Mouse (Mus musculus): ENCODE results near the gene Ubr1. TPM values are rescaled to one million over a fixed set of nuclear protein-coding genes. Genes with fewer than 3 reads are reported as not detected.

Gene Ubr1
- polyA plus RNA-seq, 1 experiment: 24.2 TPM

DNA sequence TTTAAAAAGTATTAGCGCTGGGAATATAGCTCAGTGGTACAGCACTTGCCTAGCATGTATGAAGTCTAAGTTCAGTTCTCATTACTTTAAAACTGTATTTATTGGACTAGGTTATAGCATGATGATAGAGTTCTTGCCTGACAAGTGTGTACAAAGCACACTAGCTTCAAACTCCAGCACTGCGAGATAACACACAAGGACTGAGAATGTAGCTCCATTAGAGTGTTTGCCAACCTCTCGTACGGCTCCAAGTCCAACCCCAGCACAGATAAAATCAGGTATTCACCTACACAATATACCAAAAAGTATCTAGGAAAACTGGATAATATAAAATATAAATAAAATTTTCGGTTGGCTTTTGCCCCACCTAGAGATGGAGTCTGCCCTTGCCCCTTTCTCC, 10.7 kb downstream of the Ubr1 start:
- WGBS: 90% methylated on average over 5 of the region's 5 CpGs
- no peak overlapping the region for H3K4me3 ChIP-seq (replicated peaks; ENCODE audit: insufficient read depth, low read depth, low read length)
- no peak overlapping the region for H3K27ac ChIP-seq (ENCODE audit: insufficient read depth, low read length)
- DNase-seq: no peak
- no peaks in the 10 kb centered on the region for H3K27me3 ChIP-seq (ENCODE audit: control insufficient read depth, insufficient read depth, low read length)
- no peaks in the 10 kb centered on the region for H3K4me1 ChIP-seq (ENCODE audit: control insufficient read depth, insufficient read depth, low read length)
- no peak for TF ChIP-seq POLR2A (IDR thresholded peaks at IDR 0.05; ENCODE audit: borderline replicate concordance, insufficient read depth, low read length)
- no peak for TF ChIP-seq CTCF (IDR thresholded peaks at IDR 0.05; ENCODE audit: borderline replicate concordance, insufficient read depth, low read depth, low read length)

DNA sequence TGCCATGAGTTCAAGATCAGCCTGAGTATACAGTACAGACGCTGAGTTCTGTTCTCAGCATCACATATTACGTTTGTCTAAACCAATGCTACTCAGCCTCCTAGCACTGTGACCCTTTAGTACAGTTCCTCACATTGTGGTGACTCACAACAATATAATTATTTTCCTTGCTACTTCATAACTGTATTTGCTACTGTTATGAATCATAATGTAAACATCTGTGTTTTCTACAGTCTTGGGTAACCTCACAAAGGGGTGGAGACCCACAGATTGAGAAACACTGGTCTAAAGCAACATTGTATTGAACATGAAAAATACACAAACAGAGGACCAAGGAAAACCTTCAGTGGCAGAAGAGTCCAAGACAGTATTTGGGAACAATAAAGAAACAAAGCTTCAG, 11.2 kb downstream of the Ubr1 start:
- TF ChIP-seq POLR2A (IDR thresholded peaks at IDR 0.05; ENCODE audit: borderline replicate concordance, insufficient read depth, low read length): no peak
- TF ChIP-seq CTCF (IDR thresholded peaks at IDR 0.05; ENCODE audit: borderline replicate concordance, insufficient read depth, low read depth, low read length): no peak
- H3K4me1 ChIP-seq (ENCODE audit: control insufficient read depth, insufficient read depth, low read length): no peaks in the 10 kb centered on the region
- no peaks in the 10 kb centered on the region for H3K27me3 ChIP-seq (ENCODE audit: control insufficient read depth, insufficient read depth, low read length)
- H3K4me3 ChIP-seq (replicated peaks; ENCODE audit: insufficient read depth, low read depth, low read length): no peak overlapping the region
- H3K27ac ChIP-seq (ENCODE audit: insufficient read depth, low read length): no peak overlapping the region
- no peak for DNase-seq
- 89% methylated on average over 2 of the region's 2 CpGs for WGBS

DNA sequence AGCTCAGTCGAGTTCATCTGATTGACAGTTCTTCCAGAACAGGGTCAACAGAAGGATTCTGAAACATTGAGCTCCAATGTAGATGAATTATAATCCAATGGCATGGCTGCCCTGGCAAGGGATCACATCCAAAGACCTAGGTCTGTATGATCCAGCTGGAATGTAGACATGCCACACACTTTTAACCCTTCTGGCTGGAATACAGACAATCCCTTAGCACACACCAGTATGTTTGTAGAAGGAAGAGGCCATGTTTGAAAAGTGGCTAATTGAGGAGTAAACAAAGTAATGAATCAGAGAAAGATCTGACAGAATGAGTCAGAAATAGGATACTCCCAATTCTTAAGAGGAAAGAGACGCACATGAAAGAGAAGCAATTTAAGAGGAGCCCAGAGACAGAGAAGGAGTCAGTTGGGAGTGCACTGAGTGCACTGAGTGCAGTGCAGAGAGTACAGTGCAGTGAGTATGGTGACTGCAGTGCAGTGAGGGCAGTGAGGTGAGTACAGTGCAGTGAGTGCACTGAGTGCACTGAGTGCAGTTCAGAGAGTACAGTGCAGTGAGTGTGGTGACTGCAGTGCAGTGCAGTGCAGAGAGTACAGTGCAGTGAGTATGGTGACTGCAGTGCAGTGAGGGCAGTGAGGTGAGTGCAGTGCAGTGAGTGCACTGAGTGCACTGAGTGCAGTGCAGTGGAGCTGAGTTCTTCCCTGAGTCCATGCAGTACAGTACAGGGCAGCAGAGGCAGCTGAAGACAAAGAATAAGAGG, 18.2 kb downstream of the Ubr1 start:
- 78% methylated on average over 2 of the region's 2 CpGs for WGBS
- no peak overlapping the region for H3K4me3 ChIP-seq (replicated peaks; ENCODE audit: insufficient read depth, low read depth, low read length)

DNA sequence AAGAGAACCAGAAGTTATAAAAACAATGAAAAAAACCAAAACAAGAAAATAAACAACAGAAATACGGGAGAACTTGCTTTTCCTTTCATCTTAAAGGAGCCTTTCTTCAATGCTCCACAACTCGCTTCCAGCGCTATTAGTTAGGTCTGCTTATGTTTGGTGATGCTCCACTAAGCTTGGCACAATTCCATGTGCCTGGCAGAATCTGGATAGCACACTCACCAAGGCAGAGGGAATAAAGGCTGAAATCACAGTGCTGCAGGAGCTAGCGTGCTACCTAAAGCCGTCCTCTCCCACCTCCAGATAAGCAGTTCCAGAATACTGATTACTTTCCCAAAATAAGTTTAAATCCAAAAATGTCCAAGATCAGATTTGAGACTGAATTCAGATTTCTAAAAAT, 19.3 kb downstream of the Ubr1 start:
- no peaks in the 10 kb centered on the region for H3K27me3 ChIP-seq (ENCODE audit: control insufficient read depth, insufficient read depth, low read length)
- H3K4me1 ChIP-seq (ENCODE audit: control insufficient read depth, insufficient read depth, low read length): no peaks in the 10 kb centered on the region; the same call in 1 of the 2 replicates
- H3K27ac ChIP-seq (ENCODE audit: insufficient read depth, low read length): no peak overlapping the region
- TF ChIP-seq POLR2A (IDR thresholded peaks at IDR 0.05; ENCODE audit: borderline replicate concordance, insufficient read depth, low read length) (no peak), CTCF (IDR thresholded peaks at IDR 0.05; ENCODE audit: borderline replicate concordance, insufficient read depth, low read depth, low read length) (no peak)
- WGBS: 17% methylated on average over 5 of the region's 5 CpGs
- peak; percentile 60 to 79 for DNase-seq
- no peak overlapping the region for H3K4me3 ChIP-seq (replicated peaks; ENCODE audit: insufficient read depth, low read depth, low read length)

More for the DNA sequence above, 18.2 kb downstream of the Ubr1 start:
- Histone ChIP-seq H3K27ac (ENCODE audit: insufficient read depth, low read length) (no peak overlapping the region; the same call in 1 of the 2 replicates), H3K27me3 (ENCODE audit: control insufficient read depth, insufficient read depth, low read length) (no peaks in the 10 kb centered on the region), H3K4me1 (ENCODE audit: control insufficient read depth, insufficient read depth, low read length) (no peaks in the 10 kb centered on the region; the same call in 1 of the 2 replicates)
- DNase-seq: no peak
- TF ChIP-seq POLR2A (IDR thresholded peaks at IDR 0.05; ENCODE audit: borderline replicate concordance, insufficient read depth, low read length) (no peak), CTCF (IDR thresholded peaks at IDR 0.05; ENCODE audit: borderline replicate concordance, insufficient read depth, low read depth, low read length) (no peak)

DNA sequence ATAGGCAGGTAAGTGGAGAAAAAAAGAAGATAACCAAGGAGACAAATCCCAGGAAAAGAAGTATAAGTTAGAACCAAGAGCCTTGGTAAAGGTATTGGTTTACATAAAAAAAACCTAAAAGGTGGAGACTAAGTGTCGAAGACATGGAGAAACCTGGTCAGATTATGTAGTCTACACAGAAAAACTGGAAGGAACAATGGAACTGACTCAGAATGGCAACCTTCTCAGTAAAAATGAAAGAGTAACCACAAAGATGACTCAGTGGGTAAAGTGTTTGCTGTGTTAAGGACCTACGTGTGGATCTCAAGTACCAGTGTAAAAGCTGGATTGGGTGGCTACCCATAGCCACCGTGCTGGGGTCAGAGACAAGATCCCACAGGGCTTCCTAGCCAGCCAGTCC, 37.5 kb downstream of the Ubr1 start:
- TF ChIP-seq POLR2A (IDR thresholded peaks at IDR 0.05; ENCODE audit: borderline replicate concordance, insufficient read depth, low read length): no peak
- TF ChIP-seq CTCF (IDR thresholded peaks at IDR 0.05; ENCODE audit: borderline replicate concordance, insufficient read depth, low read depth, low read length): no peak
- no peak overlapping the region for H3K27ac ChIP-seq (ENCODE audit: insufficient read depth, low read length)
- DNase-seq: no peak
- no peaks in the 10 kb centered on the region for H3K4me1 ChIP-seq (ENCODE audit: control insufficient read depth, insufficient read depth, low read length)
- no peak overlapping the region for H3K4me3 ChIP-seq (replicated peaks; ENCODE audit: insufficient read depth, low read depth, low read length)
- H3K27me3 ChIP-seq (ENCODE audit: control insufficient read depth, insufficient read depth, low read length): no peaks in the 10 kb centered on the region
- WGBS: 95% methylated on average over 3 of the region's 3 CpGs

DNA sequence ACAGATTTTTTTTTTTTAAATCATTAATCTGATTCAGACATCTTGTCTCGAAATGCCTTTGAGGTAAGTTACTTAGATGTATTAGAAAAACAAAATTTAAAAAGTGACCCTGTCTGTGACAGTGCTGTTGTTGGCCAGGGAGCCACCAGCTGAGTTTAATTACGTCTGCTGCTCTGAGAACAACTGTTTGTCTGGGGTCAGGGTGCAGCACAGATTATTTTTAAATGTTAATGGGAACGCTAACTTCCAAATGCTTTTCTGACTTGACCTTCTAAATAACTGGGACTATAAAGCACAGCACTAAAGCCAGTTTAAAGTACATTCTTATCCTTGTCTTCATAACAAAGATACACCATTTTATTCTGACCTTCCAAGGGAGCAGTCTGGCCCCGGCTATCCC, 61.0 kb downstream of the Ubr1 start:
- TF ChIP-seq CTCF (IDR thresholded peaks at IDR 0.05; ENCODE audit: borderline replicate concordance, insufficient read depth, low read depth, low read length) (no peak), POLR2A (IDR thresholded peaks at IDR 0.05; ENCODE audit: borderline replicate concordance, insufficient read depth, low read length) (no peak)
- Histone ChIP-seq H3K4me1 (ENCODE audit: control insufficient read depth, insufficient read depth, low read length) (no peaks in the 10 kb centered on the region), H3K4me3 (replicated peaks; ENCODE audit: insufficient read depth, low read depth, low read length) (no peak overlapping the region), H3K27ac (ENCODE audit: insufficient read depth, low read length) (no peak overlapping the region), H3K27me3 (ENCODE audit: control insufficient read depth, insufficient read depth, low read length) (no peaks in the 10 kb centered on the region)
- no peak for DNase-seq
- WGBS: 85% methylated on average over 4 of the region's 4 CpGs

DNA sequence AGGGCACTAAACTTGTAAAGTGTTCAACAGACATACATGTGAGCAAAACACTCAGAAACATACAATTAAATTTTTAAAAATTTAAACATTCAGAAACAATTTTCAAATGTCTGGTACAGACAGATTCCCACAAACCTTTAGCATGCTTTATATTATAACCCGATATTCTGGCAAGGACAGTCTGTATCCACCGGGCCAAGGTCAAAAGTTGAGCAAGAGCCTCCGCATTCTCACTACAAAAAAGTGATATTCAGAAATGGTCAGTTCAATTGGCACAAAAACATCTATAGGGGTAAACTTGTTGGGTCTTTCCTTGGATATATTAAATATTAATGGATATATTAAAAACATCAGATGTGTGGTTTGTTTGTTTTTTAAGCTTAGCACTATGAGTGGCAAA, 74.2 kb downstream of the Ubr1 start:
- no peak overlapping the region for H3K4me3 ChIP-seq (replicated peaks; ENCODE audit: insufficient read depth, low read depth, low read length)

DNA sequence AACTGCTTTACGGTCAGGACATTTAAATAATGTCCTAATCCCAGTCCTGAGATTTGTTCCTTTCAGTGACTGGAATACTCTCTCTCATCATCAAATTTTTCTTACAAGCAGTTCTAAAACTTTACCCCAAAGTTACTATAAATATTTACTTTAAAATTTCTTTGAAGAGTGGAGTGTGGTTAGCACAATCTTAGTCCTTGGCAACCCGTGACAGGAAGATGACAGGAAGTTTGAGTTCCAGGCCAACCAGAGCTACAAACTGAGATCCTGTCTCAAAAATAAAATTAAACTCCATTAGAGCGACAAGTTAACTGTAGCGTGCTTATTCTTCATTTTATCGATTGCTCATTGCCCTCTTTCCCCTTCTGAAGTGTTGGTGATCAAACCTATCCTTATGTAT, 82.9 kb downstream of the Ubr1 start:
- TF ChIP-seq POLR2A (IDR thresholded peaks at IDR 0.05; ENCODE audit: borderline replicate concordance, insufficient read depth, low read length): no peak
- TF ChIP-seq CTCF (IDR thresholded peaks at IDR 0.05; ENCODE audit: borderline replicate concordance, insufficient read depth, low read depth, low read length): no peak
- Histone ChIP-seq H3K27me3 (ENCODE audit: control insufficient read depth, insufficient read depth, low read length) (no peaks in the 10 kb centered on the region), H3K4me3 (replicated peaks; ENCODE audit: insufficient read depth, low read depth, low read length) (no peak overlapping the region), H3K27ac (ENCODE audit: insufficient read depth, low read length) (no peak overlapping the region), H3K4me1 (ENCODE audit: control insufficient read depth, insufficient read depth, low read length) (no peaks in the 10 kb centered on the region)
- DNase-seq: no peak
- 92% methylated on average over 5 of the region's 5 CpGs for WGBS

More for the DNA sequence above, 74.2 kb downstream of the Ubr1 start:
- Histone ChIP-seq H3K27me3 (ENCODE audit: control insufficient read depth, insufficient read depth, low read length) (no peaks in the 10 kb centered on the region), H3K27ac (ENCODE audit: insufficient read depth, low read length) (no peak overlapping the region), H3K4me1 (ENCODE audit: control insufficient read depth, insufficient read depth, low read length) (no peaks in the 10 kb centered on the region)
- no peak for TF ChIP-seq CTCF (IDR thresholded peaks at IDR 0.05; ENCODE audit: borderline replicate concordance, insufficient read depth, low read depth, low read length)
- TF ChIP-seq POLR2A (IDR thresholded peaks at IDR 0.05; ENCODE audit: borderline replicate concordance, insufficient read depth, low read length): no peak
- 98% methylated on average over 3 of the region's 3 CpGs for WGBS
- DNase-seq: no peak
